Comparison of ENCODE assay signal across 12 mouse cellular contexts in genomic region chr14:24275534-24275933, GRCm38 (mm10). TPM values are rescaled to one million over a fixed set of nuclear protein-coding genes. Genes with fewer than 3 reads are reported as not detected.
DNase-seq lines count a peak whose midpoint lies in the region; ATAC-seq and TF ChIP-seq lines count a peak whose summit lies in the region.
"Had no signal": no experiment of that assay in that cellular context is flagged by ENCODE, and none has a peak within 500 bp of the region (broad histone marks: within the 10 kb centered on the region; RNA-seq: fewer than 3 reads in every experiment).

No protein-coding gene starts in this region.

- H3K36me3 ChIP-seq in kidney, postnatal 0 days (ENCODE audit: insufficient read depth, low read length) = no peaks in the 10 kb centered on the region
- no peaks in the 10 kb centered on the region for H3K36me3 ChIP-seq in CH12.LX (replicated peaks in 1 of 2; ENCODE audit: control insufficient read depth in 1 of 2, insufficient read depth in 1 of 2, low read length in 1 of 2)
- H3K36me3 ChIP-seq in hindbrain, embryonic 16.5 days (ENCODE audit: control insufficient read depth, insufficient read depth, low read length) = no peaks in the 10 kb centered on the region

- dilution Hi-C loops in CH12.LX (cut with MboI; ENCODE audit: extremely low pct_ligation_motif_present, extremely low pct_unique_long_range_greater_than_20kb, low sequenced_read_pairs) = no loop called here

- no peak overlapping the region for H3K4me3 ChIP-seq in kidney, postnatal 0 days (replicated peaks; ENCODE audit: low read depth, low read length)
- H3K4me3 ChIP-seq in CH12.LX (replicated peaks in 1 of 3; ENCODE audit: low read depth in 2 of 3, low read length in 2 of 3, poor library complexity in 1 of 3) = no peak overlapping the region
- H3K4me3 ChIP-seq in hindbrain, embryonic 16.5 days (ENCODE audit: low read length) = no peak overlapping the region

- in situ Hi-C loops in CH12.LX (cut with MboI; ENCODE audit: low pct_ligation_motif_present, low pct_unique_long_range_greater_than_20kb, low sequenced_read_pairs) = no loop called here

- no peaks in the 10 kb centered on the region for H3K9me3 ChIP-seq in kidney, postnatal 0 days (replicated peaks; ENCODE audit: low read length)
- no peaks in the 10 kb centered on the region for H3K9me3 ChIP-seq in CH12.LX (replicated peaks; ENCODE audit: low read length)
- no peaks in the 10 kb centered on the region for H3K9me3 ChIP-seq in hindbrain, embryonic 16.5 days (ENCODE audit: control insufficient read depth, low read length)

- TF ChIP-seq EP300 in CH12.LX (IDR thresholded peaks at IDR 0.05; ENCODE audit: low read length) = no peak

- peak; percentile 29 for TF ChIP-seq RAD21 in CH12.LX (IDR thresholded peaks at IDR 0.05; ENCODE audit: low read depth, low read length)

- H3K27ac ChIP-seq in kidney, postnatal 0 days = no peak overlapping the region
- no peak overlapping the region for H3K27ac ChIP-seq in CH12.LX (ENCODE audit: insufficient read depth, low read depth)
- no peak overlapping the region for H3K27ac ChIP-seq in hindbrain, embryonic 16.5 days (ENCODE audit: low read depth, low read length)

- H3K4me1 ChIP-seq in kidney, postnatal 0 days (replicated peaks; ENCODE audit: insufficient read depth, low read length) = no peaks in the 10 kb centered on the region
- peaks cover 0 to 5% of the 10 kb centered on the region in 2 experiments; a peak in 2 of 4 replicates for H3K4me1 ChIP-seq in CH12.LX (ENCODE audit: control insufficient read depth in 1 of 2, insufficient read depth in 2 of 2)
- no peaks in the 10 kb centered on the region for H3K4me1 ChIP-seq in hindbrain, embryonic 16.5 days (ENCODE audit: control insufficient read depth, insufficient read depth, low read depth, low read length)

- peak; percentile 91 for DNase-seq in kidney, postnatal 0 days (ENCODE audit: low spot score)
- no peak for DNase-seq in kidney, postnatal 36 days
- no peak for DNase-seq in CH12.LX (ENCODE audit: extremely low read depth)
- peak; percentile 33 for DNase-seq in Muller cell, postnatal 12 days (ENCODE audit: inconsistent ontology term)
- DNase-seq in spleen, postnatal 36 days (ENCODE audit: low spot score in 2 of 2) = no peak
- no peak for DNase-seq in adrenal gland, postnatal 14 days
- DNase-seq: cerebellum, adult 11 months; kidney, adult 18-20 months; lung, adult 2 months had no signal

- 50% methylated on average over 2 of the region's 2 CpGs for WGBS in kidney, postnatal 0 days
- 45% methylated on average over 2 of the region's 2 CpGs for WGBS in hindbrain, embryonic 16.5 days

- no peaks in the 10 kb centered on the region for H3K27me3 ChIP-seq in kidney, postnatal 0 days (ENCODE audit: insufficient read depth, low read length)
- H3K27me3 ChIP-seq in CH12.LX (replicated peaks) = peaks cover 4% of the 10 kb centered on the region
- H3K27me3 ChIP-seq in hindbrain, embryonic 16.5 days (replicated peaks; ENCODE audit: control insufficient read depth, insufficient read depth, low read length) = no peaks in the 10 kb centered on the region

- no peak for TF ChIP-seq POLR2A in CH12.LX (IDR thresholded peaks at IDR 0.05; ENCODE audit: low read depth, low read length)

- no peaks in the 10 kb centered on the region for H3K79me2 ChIP-seq in CH12.LX (replicated peaks; ENCODE audit: control insufficient read depth, extremely low read depth, insufficient read depth, poor library complexity, severe bottlenecking)

- TF ChIP-seq CTCF in kidney, postnatal 0 days (IDR thresholded peaks at IDR 0.05; ENCODE audit: low read depth) = peak; percentile 53
- TF ChIP-seq CTCF in CH12.LX (conservative IDR thresholded peaks at IDR 0.05 in 1 of 2, IDR thresholded peaks at IDR 0.05 in 1 of 2; ENCODE audit: low read depth in 2 of 2, low read length in 2 of 2) = peak in 1 of 2 experiments; percentile 29; a peak in 1 of 4 replicates

- H3K4me2 ChIP-seq in kidney, postnatal 0 days (ENCODE audit: low read length) = no peak overlapping the region
- H3K4me2 ChIP-seq in CH12.LX (ENCODE audit: insufficient read depth, low read depth, poor library complexity, severe bottlenecking) = no peak overlapping the region
- H3K4me2 ChIP-seq in hindbrain, embryonic 16.5 days (ENCODE audit: low read length) = no peak overlapping the region
- H3K4me2 ChIP-seq: heart, embryonic 11.5 days had no signal

- ATAC-seq in kidney, postnatal 0 days (replicated peaks; ENCODE audit: low FRiP score, low read depth) = no peak
- ATAC-seq in hindbrain, embryonic 16.5 days = 0 out of 2 replicates have a peak, but pooled peaks have one; percentile 50

- H3K9ac ChIP-seq in kidney, postnatal 0 days (ENCODE audit: low read depth, low read length) = no peak overlapping the region
- H3K9ac ChIP-seq in CH12.LX (ENCODE audit: insufficient read depth, low read depth) = no peak overlapping the region
- no peak overlapping the region for H3K9ac ChIP-seq in hindbrain, embryonic 16.5 days (ENCODE audit: low read depth, low read length)

TF ChIP-seq in CH12.LX, 34 proteins besides CTCF, POLR2A, EP300 and RAD21:
- TF ChIP-seq KAT2A (IDR thresholded peaks at IDR 0.05; ENCODE audit: insufficient replicate concordance, low read length) = no peak
- TF ChIP-seq E2F4 (IDR thresholded peaks at IDR 0.05; ENCODE audit: insufficient replicate concordance, low read depth, low read length) = no peak
- no peak for TF ChIP-seq ZMIZ1 (IDR thresholded peaks at IDR 0.05; ENCODE audit: low read depth, low read length)
- TF ChIP-seq MXI1 (IDR thresholded peaks at IDR 0.05; ENCODE audit: low read depth, low read length) = no peak
- no peak for TF ChIP-seq JUN (IDR thresholded peaks at IDR 0.05; ENCODE audit: insufficient read depth, low read depth, low read length)
- no peak for TF ChIP-seq SIN3A (IDR thresholded peaks at IDR 0.05; ENCODE audit: low read length)
- no peak for TF ChIP-seq PAX5 (IDR thresholded peaks at IDR 0.05; ENCODE audit: low read length)
- TF ChIP-seq ZNF384 (IDR thresholded peaks at IDR 0.05; ENCODE audit: low read depth, low read length) = no peak
- no peak for TF ChIP-seq ELF1 (IDR thresholded peaks at IDR 0.05; ENCODE audit: low read depth, low read length)
- TF ChIP-seq CHD1 (IDR thresholded peaks at IDR 0.05; ENCODE audit: low read depth, low read length) = no peak
- TF ChIP-seq BHLHE40 (IDR thresholded peaks at IDR 0.05; ENCODE audit: low read depth, low read length) = no peak
- TF ChIP-seq IRF4 (IDR thresholded peaks at IDR 0.05; ENCODE audit: low read depth, low read length) = no peak
- TF ChIP-seq TBP (conservative IDR thresholded peaks at IDR 0.05; ENCODE audit: low read depth, low read length) = no peak
- no peak for TF ChIP-seq NELFE (IDR thresholded peaks at IDR 0.05; ENCODE audit: low read depth, low read length)
- no peak for TF ChIP-seq GABPA (IDR thresholded peaks at IDR 0.05; ENCODE audit: insufficient replicate concordance, low read depth, low read length)
- no peak for TF ChIP-seq ZC3H11A (IDR thresholded peaks at IDR 0.05; ENCODE audit: low read depth, low read length)

RNA-seq across cellular contexts. Expression of gene E330034G19Rik, which starts 17.5 kb away (rescaled TPM):
- polyA plus RNA-seq in kidney, postnatal 0 days (2015; fragmentation: Nextera tagmentation; extraction: Ambion mirVana) = not detected in 2 replicates
- total RNA-seq in CH12.LX (2012; rRNA removed) (not detected in 2 replicates), CH12.LX (2014; rRNA removed) (0.15 TPM in 1 of 2 replicates, not detected in the other)
- polyA plus RNA-seq in CH12.LX (2012; ENCODE audit: insufficient read length, low read depth) = 0.17 and 0.25 TPM in 2 replicates
- 0.16 and 0.23 TPM in 2 replicates for polyA plus RNA-seq in hindbrain, embryonic 16.5 days (2015; fragmentation: Nextera tagmentation; extraction: Ambion mirVana)
- total RNA-seq in adrenal gland, postnatal 14 days (2021) = not detected in 2 replicates
- total RNA-seq: left cerebral cortex, adult 18-20 months had no signal
- polyA plus RNA-seq: heart, embryonic 11.5 days; lung, adult 2 months had no signal

RNA-seq across cellular contexts. Expression of gene Dlg5, which starts 29.8 kb away (rescaled TPM):
- polyA plus RNA-seq in kidney, postnatal 0 days (2015; fragmentation: Nextera tagmentation; extraction: Ambion mirVana) = 10.2 and 10.3 TPM in 2 replicates
- not detected in 2 replicates for total RNA-seq in CH12.LX (2012; rRNA removed)
- 0.07 TPM in 1 of 2 replicates, not detected in the other for total RNA-seq in CH12.LX (2014; rRNA removed)
- polyA plus RNA-seq in CH12.LX (2012; ENCODE audit: insufficient read length, low read depth) = 0.76 and 1.0 TPM in 2 replicates
- polyA plus RNA-seq in hindbrain, embryonic 16.5 days (2015; fragmentation: Nextera tagmentation; extraction: Ambion mirVana) = 18.4 and 21.0 TPM in 2 replicates
- 35.9 and 50.1 TPM in 2 replicates for total RNA-seq in adrenal gland, postnatal 14 days (2021)

Comparison
In these comparisons a context has a peak if more than half of its experiments do, and no peak if none do; other contexts are left out.
1. DNase-seq: peak in kidney, postnatal 0 days (single experiment) and Muller cell, postnatal 12 days (single experiment); none in kidney, postnatal 36 days (0 of 2), CH12.LX (single experiment), spleen, postnatal 36 days (0 of 2) and adrenal gland, postnatal 14 days (single experiment).